Mouse (Mus musculus): ENCODE measurements around the gene B4galnt1. TPM values are rescaled to one million over a fixed set of nuclear protein-coding genes. Genes with fewer than 3 reads are reported as not detected.
A peak's percentile ranks its signal among the peaks of the same experiment; 100 is the strongest.

B4galnt1 gene
- total and polyA plus RNA-seq, 3 experiments = 24.6 to 66.0 (median 65.8) TPM

GRCm38 (mm10) chr10:127194428-127195327 is 29.7 kb downstream of the B4galnt1 start:
- peak overlapping the region; percentile 90 for H3K9ac ChIP-seq (ENCODE audit: control insufficient read depth, low read depth, low read length, poor library complexity, severe bottlenecking)
- H3K27ac ChIP-seq (ENCODE audit: control insufficient read depth, low read depth, low read length) = peak overlapping the region; percentile 88
- TF ChIP-seq RAD21 (IDR thresholded peaks at IDR 0.05; ENCODE audit: low read depth, low read length) (no peak), HCFC1 (IDR thresholded peaks at IDR 0.05; ENCODE audit: low read depth, low read length) (peak; percentile 47; the same call in 1 of the 2 replicates), NRF1 (IDR thresholded peaks at IDR 0.05; ENCODE audit: insufficient read depth, low read depth, low read length, poor library complexity, severe bottlenecking) (no peak), MAZ (IDR thresholded peaks at IDR 0.05; ENCODE audit: low read depth, low read length) (peak; percentile 73), MXI1 (IDR thresholded peaks at IDR 0.05; ENCODE audit: low read depth, low read length) (peak; percentile 63; the same call in 1 of the 2 replicates), SIN3A (IDR thresholded peaks at IDR 0.05; ENCODE audit: low read length) (peak; percentile 72), ZC3H11A (IDR thresholded peaks at IDR 0.05; ENCODE audit: low read depth, low read length) (no peak), CHD2 (IDR thresholded peaks at IDR 0.05; ENCODE audit: low read length) (no peak), POLR2AphosphoS5 (IDR thresholded peaks at IDR 0.05; ENCODE audit: borderline replicate concordance, low read depth, low read length) (no peak), GATA1 (IDR thresholded peaks at IDR 0.05; ENCODE audit: low read depth, low read length) (peak; percentile 92), BHLHE40 (IDR thresholded peaks at IDR 0.05; ENCODE audit: borderline replicate concordance, low read depth, low read length) (no peak), MAX (IDR thresholded peaks at IDR 0.05; ENCODE audit: low read length) (no peak), POLR2A (IDR thresholded peaks at IDR 0.05; ENCODE audit: control insufficient read depth in 1 of 2, insufficient read depth in 1 of 2, low read depth in 1 of 2, low read length in 2 of 2, poor library complexity in 1 of 2) (peak in 1 of 2 experiments; percentile 49; a peak in 2 of 4 replicates), MEF2A (IDR thresholded peaks at IDR 0.05; ENCODE audit: extremely low read depth, insufficient replicate concordance, low read depth, low read length, poor library complexity, severe bottlenecking) (no peak), MYC (IDR thresholded peaks at IDR 0.05; ENCODE audit: low read depth, low read length) (no peak), EP300 (IDR thresholded peaks at IDR 0.05; ENCODE audit: low read depth in 1 of 2, low read length in 2 of 2) (peak; percentile 36 to 44; a peak in 2 of 4 replicates), SMC3 (IDR thresholded peaks at IDR 0.05; ENCODE audit: low read depth, low read length) (no peak), CHD1 (IDR thresholded peaks at IDR 0.05; ENCODE audit: low read depth, low read length) (0 out of 2 replicates have a peak, but pooled peaks have one; percentile 59), TBP (IDR thresholded peaks at IDR 0.05; ENCODE audit: low read depth, low read length) (0 out of 2 replicates have a peak, but pooled peaks have one; percentile 41), USF1 (IDR thresholded peaks at IDR 0.05; ENCODE audit: low read depth, low read length) (no peak), POLR2AphosphoS2 (IDR thresholded peaks at IDR 0.05; ENCODE audit: low read length) (no peak), ZNF384 (IDR thresholded peaks at IDR 0.05; ENCODE audit: low read depth, low read length) (peak; percentile 97), MAFK (IDR thresholded peaks at IDR 0.05; ENCODE audit: borderline replicate concordance, low read depth, low read length) (no peak), ETS1 (IDR thresholded peaks at IDR 0.05; ENCODE audit: low read depth, low read length) (peak; percentile 66; the same call in 1 of the 2 replicates), ZMIZ1 (IDR thresholded peaks at IDR 0.05; ENCODE audit: low read depth, low read length) (no peak), E2F4 (IDR thresholded peaks at IDR 0.05; ENCODE audit: borderline replicate concordance, low read depth, low read length) (no peak), RCOR1 (IDR thresholded peaks at IDR 0.05; ENCODE audit: low read depth, low read length) (peak; percentile 83)
- no peaks in the 10 kb centered on the region for H3K27me3 ChIP-seq (ENCODE audit: control insufficient read depth in 1 of 2, insufficient read depth in 2 of 2, low read length in 2 of 2)
- peaks cover 0 to 30% of the 10 kb centered on the region in 2 experiments; a peak in 2 of 4 replicates for H3K36me3 ChIP-seq (ENCODE audit: control insufficient read depth in 1 of 2, insufficient read depth in 2 of 2, low read length in 2 of 2)
- peak; percentile 84 for DNase-seq (ENCODE audit: low read depth, low spot score)
- peaks cover 4 to 29% of the 10 kb centered on the region in 2 experiments; a peak in 3 of 4 replicates for H3K4me1 ChIP-seq (ENCODE audit: control insufficient read depth in 1 of 2, insufficient read depth in 2 of 2, low read length in 2 of 2)
- no peaks in the 10 kb centered on the region for H3K9me3 ChIP-seq (replicated peaks; ENCODE audit: insufficient read depth, low read length)
- peaks cover 5% of the 10 kb centered on the region; the same call in 1 of the 2 replicates for H3K79me2 ChIP-seq (ENCODE audit: control insufficient read depth, insufficient read depth, low read length, poor library complexity)
- H3K4me3 ChIP-seq (ENCODE audit: control insufficient read depth in 1 of 2, insufficient read depth in 1 of 2, low read depth in 2 of 2, low read length in 2 of 2) = peak overlapping the region; percentile 76 to 83

All from MEL (cell line).